In the genomic region with DNA sequence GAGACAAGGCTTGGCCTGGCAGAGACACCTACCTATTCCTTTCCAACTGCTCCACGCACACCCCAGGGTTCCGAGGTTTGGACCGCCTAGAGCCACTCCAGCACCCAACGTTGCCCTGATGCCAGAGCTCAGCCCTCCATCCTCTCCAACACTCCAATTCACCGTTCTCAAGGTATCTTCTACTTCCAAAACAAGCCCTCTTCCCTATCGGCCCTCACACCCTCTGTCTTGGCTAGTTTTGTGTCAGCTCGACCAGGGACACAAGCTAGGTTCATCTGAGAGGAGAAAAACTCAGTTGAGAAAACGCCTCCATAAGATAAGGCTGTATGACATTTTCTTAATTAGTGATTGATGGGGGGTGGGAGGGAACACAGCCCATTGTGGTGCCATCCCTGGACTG, we compare ENCODE assay signal across 8 mouse cellular contexts. TPM values are rescaled to one million over a fixed set of nuclear protein-coding genes. Genes with fewer than 3 reads are reported as not detected.
DNase-seq lines count a peak whose midpoint lies in the region; ATAC-seq and TF ChIP-seq lines count a peak whose summit lies in the region.

Gene Plekhm2 (minus strand): TSS at position 101 of the 400 bp plus-strand sequence.

- H3K9me3 ChIP-seq in MEL (replicated peaks; ENCODE audit: insufficient read depth, low read length) = no peaks in the 10 kb centered on the region
- no peaks in the 10 kb centered on the region for H3K9me3 ChIP-seq in hindbrain, embryonic 16.5 days (ENCODE audit: control insufficient read depth, low read length)

- 72% methylated on average over 8 of the region's 8 CpGs for whole genome bisulfite sequencing in hindbrain, embryonic 16.5 days
- WGBS in macrophage (ENCODE audit: missing documents) = 82% methylated on average over 8 of the region's 8 CpGs

- no peak for DNase-seq in adrenal gland, adult 18-20 months (ENCODE audit: low spot score in 2 of 2)
- no peak for DNase-seq in adrenal gland, adult (ENCODE audit: inconsistent age in 2 of 2, low spot score in 1 of 2)
- peak; percentile 23 for DNase-seq in MEL (ENCODE audit: low read depth, low spot score)
- DNase-seq in gastrocnemius, adult 18-20 months (ENCODE audit: low spot score) = no peak
- DNase-seq in embryo, embryonic 10.5 days (ENCODE audit: low spot score) = no peak
- no peak for DNase-seq in frontal cortex, postnatal 10 days (ENCODE audit: low spot score in 2 of 2)

- H3K9ac ChIP-seq in MEL (ENCODE audit: control insufficient read depth, low read depth, low read length, poor library complexity, severe bottlenecking) = peak within 1 kb of the TSS; percentile 89
- H3K9ac ChIP-seq in hindbrain, embryonic 16.5 days (ENCODE audit: low read depth, low read length) = peak within 1 kb of the TSS; percentile 93

- TF ChIP-seq CTCF in MEL (IDR thresholded peaks at IDR 0.05 in 2 of 3, conservative IDR thresholded peaks at IDR 0.05 in 1 of 3; ENCODE audit: control insufficient read depth in 1 of 3, insufficient read depth in 1 of 3, low read depth in 2 of 3, low read length in 3 of 3, poor library complexity in 1 of 3, severe bottlenecking in 1 of 3) = no peak

- H3K4me3 ChIP-seq in MEL (ENCODE audit: control insufficient read depth in 1 of 2, insufficient read depth in 1 of 2, low read depth in 2 of 2, low read length in 2 of 2) (peak within 1 kb of the TSS; percentile 85 to 100), macrophage (ENCODE audit: inconsistent target) (peak within 1 kb of the TSS; percentile 73)
- peak within 1 kb of the TSS; percentile 87 for H3K4me3 ChIP-seq in hindbrain, embryonic 16.5 days (ENCODE audit: low read length)

- no peak for TF ChIP-seq RAD21 in MEL (IDR thresholded peaks at IDR 0.05; ENCODE audit: low read depth, low read length)

- peaks cover 4 to 15% of the 10 kb centered on the region in 2 experiments; a peak in 3 of 4 replicates for H3K4me1 ChIP-seq in MEL (ENCODE audit: control insufficient read depth in 1 of 2, insufficient read depth in 2 of 2, low read length in 2 of 2)
- peaks cover 13% of the 10 kb centered on the region for H3K4me1 ChIP-seq in hindbrain, embryonic 16.5 days (ENCODE audit: control insufficient read depth, insufficient read depth, low read depth, low read length)

- H3K27ac ChIP-seq in MEL (ENCODE audit: control insufficient read depth, low read depth, low read length) (no peak within 1 kb of the TSS), macrophage (peak within 1 kb of the TSS; percentile 97)
- H3K27ac ChIP-seq in hindbrain, embryonic 16.5 days (ENCODE audit: low read depth, low read length) = peak within 1 kb of the TSS; percentile 89

- no peak for TF ChIP-seq EP300 in MEL (IDR thresholded peaks at IDR 0.05; ENCODE audit: low read depth in 1 of 2, low read length in 2 of 2)

- peaks cover 16% of the 10 kb centered on the region for H3K79me2 ChIP-seq in MEL (ENCODE audit: control insufficient read depth, insufficient read depth, low read length, poor library complexity)
- peaks cover 50% of the 10 kb centered on the region for H3K79me2 ChIP-seq in macrophage (ENCODE audit: inconsistent target)

- TF ChIP-seq POLR2A in MEL (IDR thresholded peaks at IDR 0.05; ENCODE audit: control insufficient read depth in 1 of 2, insufficient read depth in 1 of 2, low read depth in 1 of 2, low read length in 2 of 2, poor library complexity in 1 of 2) = no peak

- H3K27me3 ChIP-seq in MEL (ENCODE audit: control insufficient read depth in 1 of 2, insufficient read depth in 2 of 2, low read length in 2 of 2) = no peaks in the 10 kb centered on the region
- no peaks in the 10 kb centered on the region for H3K27me3 ChIP-seq in hindbrain, embryonic 16.5 days (replicated peaks; ENCODE audit: control insufficient read depth, insufficient read depth, low read length)

- H3K36me3 ChIP-seq in MEL (ENCODE audit: control insufficient read depth in 1 of 2, insufficient read depth in 2 of 2, low read length in 2 of 2) (peaks cover 0 to 10% of the 10 kb centered on the region in 2 experiments; a peak in 2 of 4 replicates), macrophage (ENCODE audit: inconsistent target) (peaks cover 12% of the 10 kb centered on the region; the same call in 1 of the 2 replicates)
- H3K36me3 ChIP-seq in hindbrain, embryonic 16.5 days (ENCODE audit: control insufficient read depth, insufficient read depth, low read length) = no peaks in the 10 kb centered on the region

- H3K4me2 ChIP-seq in hindbrain, embryonic 16.5 days (ENCODE audit: low read length) = peak within 1 kb of the TSS; percentile 76

- ATAC-seq in hindbrain, embryonic 16.5 days = no peak

TF ChIP-seq in MEL, 35 proteins besides CTCF, POLR2A, EP300 and RAD21:
- TF ChIP-seq MXI1 (IDR thresholded peaks at IDR 0.05; ENCODE audit: low read depth, low read length) (no peak), JUND (IDR thresholded peaks at IDR 0.05; ENCODE audit: low read depth, low read length) (no peak), POLR2AphosphoS5 (IDR thresholded peaks at IDR 0.05; ENCODE audit: borderline replicate concordance, low read depth, low read length) (no peak), POLR2AphosphoS2 (IDR thresholded peaks at IDR 0.05; ENCODE audit: low read length) (no peak), SMC3 (IDR thresholded peaks at IDR 0.05; ENCODE audit: low read depth, low read length) (no peak), ETS1 (IDR thresholded peaks at IDR 0.05; ENCODE audit: low read depth, low read length) (no peak), USF2 (IDR thresholded peaks at IDR 0.05; ENCODE audit: borderline replicate concordance in 1 of 2, insufficient read depth in 1 of 2, low read depth in 1 of 2, low read length in 2 of 2) (no peak), CHD1 (IDR thresholded peaks at IDR 0.05; ENCODE audit: low read depth, low read length) (no peak), TAL1 (IDR thresholded peaks at IDR 0.05; ENCODE audit: low read length) (no peak), NELFE (IDR thresholded peaks at IDR 0.05; ENCODE audit: low read depth, low read length) (no peak), NRF1 (IDR thresholded peaks at IDR 0.05; ENCODE audit: insufficient read depth, low read depth, low read length, poor library complexity, severe bottlenecking) (no peak), ZC3H11A (IDR thresholded peaks at IDR 0.05; ENCODE audit: low read depth, low read length) (no peak), ZKSCAN1 (IDR thresholded peaks at IDR 0.05; ENCODE audit: low read depth, low read length) (no peak), TBP (IDR thresholded peaks at IDR 0.05; ENCODE audit: low read depth, low read length) (no peak), BHLHE40 (IDR thresholded peaks at IDR 0.05; ENCODE audit: borderline replicate concordance, low read depth, low read length) (no peak), MAX (IDR thresholded peaks at IDR 0.05; ENCODE audit: low read length) (no peak), SIN3A (IDR thresholded peaks at IDR 0.05; ENCODE audit: low read length) (no peak), TCF12 (IDR thresholded peaks at IDR 0.05; ENCODE audit: low read depth, low read length) (no peak), ZNF384 (IDR thresholded peaks at IDR 0.05; ENCODE audit: low read depth, low read length) (no peak), E2F4 (IDR thresholded peaks at IDR 0.05; ENCODE audit: borderline replicate concordance, low read depth, low read length) (no peak)

RNA-seq across cellular contexts. Expression of gene Plekhm2, which starts in this region (rescaled TPM):
- total RNA-seq in adrenal gland, adult 18-20 months (2021) = 10 to 100 TPM; 62.9 to 70.8 TPM
- total RNA-seq in MEL (2012; rRNA removed) = 4.8 and 6.5 TPM in 2 replicates
- 10 to 100 TPM in 1 of 2 experiments, not detected in 1; 15.4 TPM for polyA plus RNA-seq in MEL (2012; ENCODE audit: insufficient read depth in 1 of 2, insufficient read length in 2 of 2, low read depth in 1 of 2, low replicate concordance in 2 of 2, missing spikeins in 1 of 2)
- total RNA-seq in gastrocnemius, adult 18-20 months (2021) = 10 to 100 TPM; 28.9 to 34.5 TPM
- polyA plus RNA-seq in hindbrain, embryonic 16.5 days (2015; fragmentation: Nextera tagmentation; extraction: Ambion mirVana) = 6.5 and 6.7 TPM in 2 replicates
- 100 to 1,000 TPM; 143 to 432 (median 230) TPM for total RNA-seq in macrophage (2018; cell fraction: chromatin; rRNA removed)
- 10 to 100 TPM; 31.1 to 84.7 (median 52.3) TPM for total RNA-seq in macrophage (2018; cell fraction: cytosol; rRNA removed)
- total RNA-seq in macrophage (2018; cell fraction: nucleus; rRNA removed) = 100 to 1,000 TPM in 23 of 26 experiments, 10 to 100 TPM in 3; 82.0 to 320 (median 157) TPM
- 44.8 to 76.0 TPM (median 74.2 TPM) in 3 replicates for polyA plus RNA-seq in macrophage (2018)
